Mouse (Mus musculus) heart, adult 2 months (tissue): ENCODE measurements around the gene Il5ra.

Experiments
- CTCF ChIP-seq: fragments of 200-600 bp; IDR thresholded peaks from 2 replicates; pipeline ENCODE4 v1.8.1; 2022; ENCODE audit warnings: antibody characterized with exemption, mild to moderate bottlenecking, moderate library complexity
- EP300 ChIP-seq: fragments of 200-500 bp; IDR thresholded peaks from 2 replicates; pipeline ENCODE4 v1.6.1; 2011; ENCODE audit warnings: low read depth, low read length, control low read depth; ENCODE audit not compliant: insufficient read depth
- POLR2A ChIP-seq: fragments of 200-500 bp; IDR thresholded peaks from 2 replicates; pipeline ENCODE4 v1.6.1; 2011; ENCODE audit warnings: mild to moderate bottlenecking, low read depth, low read length, control low read depth; ENCODE audit not compliant: insufficient read depth

DNA sequence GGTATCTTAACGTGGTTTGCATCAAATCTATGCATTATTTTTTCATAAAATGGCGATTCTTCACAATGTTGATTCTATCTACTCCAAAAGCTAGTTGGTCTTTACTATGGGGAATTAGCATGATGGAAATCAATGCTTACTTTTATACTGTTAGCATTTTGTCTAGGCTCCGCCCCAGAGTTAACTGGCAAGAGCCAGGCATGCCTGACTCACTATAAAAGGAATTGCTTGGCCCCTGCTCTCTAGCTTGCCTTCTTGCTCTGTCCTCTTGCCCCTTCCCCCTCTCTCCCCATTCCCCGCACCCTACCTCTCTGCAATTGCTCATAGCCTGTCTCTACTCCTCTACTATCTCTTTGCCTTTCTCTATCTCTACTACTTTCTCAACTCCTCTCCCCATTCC lies 17.9 kb upstream of the Il5ra start:
- TF ChIP-seq EP300 (no peak), POLR2A (no peak), CTCF (no peak)
